Mouse (Mus musculus) forebrain, embryonic 14.5 days (tissue): ENCODE measurements around the gene Gm44511. TPM values are rescaled to one million over a fixed set of nuclear protein-coding genes. Genes with fewer than 3 reads are reported as not detected.

Experiments used
- ATAC-seq: fragments of 200-750 bp; cut with Nextera tagmentation; 2 replicates; pipeline ENCODE4 v1.8.0; 2017; ENCODE audit warnings: mild to moderate bottlenecking, moderate library complexity
- DNase-seq: peaks from one replicate; pipeline ENCODE4 v3.0.0-alpha.2; 2015; ENCODE audit warnings: low spot score
- H3K27ac ChIP-seq: fragments of 300-500 bp; sonication (generic); 2 replicates; pipeline ENCODE4 v1.5.1; 2014; ENCODE audit warnings: low read depth, mild to moderate bottlenecking, control low read depth, low read length, moderate library complexity
- H3K27me3 ChIP-seq: fragments of 300-500 bp; sonication (generic); replicated peaks from 2 replicates; pipeline ENCODE4 v1.6.1; 2014; ENCODE audit warnings: low read length, control low read depth, mixed read lengths; ENCODE audit not compliant: control insufficient read depth, insufficient read depth
- H3K36me3 ChIP-seq: fragments of 300-500 bp; sonication (generic); 2 replicates; pipeline ENCODE4 v1.6.1; 2014; ENCODE audit warnings: low read length, control low read depth; ENCODE audit not compliant: control insufficient read depth, insufficient read depth
- H3K4me1 ChIP-seq: fragments of 300-500 bp; sonication (generic); 2 replicates; pipeline ENCODE4 v1.6.1; 2014; ENCODE audit warnings: antibody characterized with exemption, low read length, control low read depth; ENCODE audit not compliant: control insufficient read depth, insufficient read depth
- H3K4me2 ChIP-seq: fragments of 300-500 bp; sonication (generic); 2 replicates; pipeline ENCODE4 v1.6.1; 2014; ENCODE audit warnings: mild to moderate bottlenecking, control low read depth, low read length
- H3K4me3 ChIP-seq: fragments of 300-500 bp; sonication (generic); 2 replicates; pipeline ENCODE4 v1.5.1; 2014; ENCODE audit warnings: low read depth, low read length, control low read depth
- H3K9ac ChIP-seq: fragments of 300-500 bp; sonication (generic); 2 replicates; pipeline ENCODE4 v1.6.1; 2014; ENCODE audit warnings: mild to moderate bottlenecking, low read length, control low read depth, moderate library complexity
- H3K9me3 ChIP-seq: fragments of 300-500 bp; sonication (generic); replicated peaks from 2 replicates; pipeline ENCODE4 v1.6.1; 2016; ENCODE audit warnings: low read length, control low read depth, mixed read lengths; ENCODE audit not compliant: control insufficient read depth
- WGBS: fragments of 180-500 bp; shearing (Covaris S2); extraction: QIAGEN DNeasy Blood & Tissue Kit; methylation state at CpG from one replicate; pipeline ENCODE4 v1.1.7; 2014; 5-methylcytosine and 5-hydroxymethylcytosine counted together
- polyA plus RNA-seq: library from polyadenylated mRNA; unstranded; fragments of >200 nt; fragmentation: Nextera tagmentation; extraction: Ambion mirVana; gene quantifications from 2 replicates; pipeline ENCODE4 v1.2.1, GENCODE M21; 2014

Gm44511 gene
- polyA plus RNA-seq, 1 experiment from 2014 or later = not detected

GRCm38 (mm10) chr6:128851151-128851550, 25.0 kb upstream of the Gm44511 start:
- H3K36me3 ChIP-seq = no peaks in the 10 kb centered on the region
- H3K9me3 ChIP-seq = no peaks in the 10 kb centered on the region
- H3K4me1 ChIP-seq = no peaks in the 10 kb centered on the region
- no peak overlapping the region for H3K4me3 ChIP-seq
- DNase-seq (no peak), ATAC-seq (no peak)
- no peaks in the 10 kb centered on the region for H3K27me3 ChIP-seq
- no peak overlapping the region for H3K4me2 ChIP-seq
- no peak overlapping the region for H3K9ac ChIP-seq
- no peak overlapping the region for H3K27ac ChIP-seq
- WGBS = 87% methylated on average over 2 of the region's 2 CpGs

DNA sequence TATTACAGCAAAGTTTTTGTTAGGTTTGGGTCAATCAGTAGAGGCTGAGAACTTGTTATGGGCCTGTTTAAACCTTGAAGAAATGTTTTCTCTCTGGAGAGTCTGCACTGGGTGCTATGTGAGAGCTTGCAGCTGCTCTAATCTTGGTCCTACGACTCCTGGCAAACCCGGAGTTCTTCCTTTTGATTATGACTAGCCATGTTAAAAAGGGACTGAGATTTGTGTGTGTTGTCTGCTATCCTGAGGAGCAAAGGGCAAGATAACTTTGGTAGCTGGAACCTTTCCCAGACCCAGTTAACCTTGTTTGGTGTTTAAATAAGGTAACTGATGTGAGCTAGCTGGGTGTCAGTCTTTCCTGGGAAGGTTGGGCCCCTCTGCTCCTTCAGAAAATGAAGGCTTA, 24.6 kb upstream of the Gm44511 start:
- DNase-seq (no peak), ATAC-seq (no peak)
- Histone ChIP-seq H3K9ac (no peak overlapping the region), H3K36me3 (no peaks in the 10 kb centered on the region), H3K4me3 (no peak overlapping the region), H3K9me3 (no peaks in the 10 kb centered on the region), H3K4me2 (no peak overlapping the region), H3K4me1 (no peaks in the 10 kb centered on the region), H3K27ac (no peak overlapping the region), H3K27me3 (no peaks in the 10 kb centered on the region)
- 84% methylated on average over 2 of the region's 2 CpGs for WGBS

- H3K4me1 ChIP-seq = no peaks in the 10 kb centered on the region
- H3K9me3 ChIP-seq = no peaks in the 10 kb centered on the region
- no peak overlapping the region for H3K9ac ChIP-seq
- no peak overlapping the region for H3K4me2 ChIP-seq
- no peak overlapping the region for H3K4me3 ChIP-seq
- DNase-seq (peak; percentile 72), ATAC-seq (no peak)
- no peaks in the 10 kb centered on the region for H3K36me3 ChIP-seq
- H3K27ac ChIP-seq = no peak overlapping the region
- WGBS = 48% methylated on average over 2 of the region's 2 CpGs
- H3K27me3 ChIP-seq = no peaks in the 10 kb centered on the region
These were observed 23.8 kb upstream of the Gm44511 start for GRCm38 (mm10) chr6:128849902-128850301.

GRCm38 (mm10) chr6:128847401-128847800, 21.3 kb upstream of the Gm44511 start:
- H3K4me2 ChIP-seq = no peak overlapping the region
- no peaks in the 10 kb centered on the region for H3K27me3 ChIP-seq
- no peak overlapping the region for H3K27ac ChIP-seq
- WGBS = 88% methylated on average over 4 of the region's 4 CpGs
- no peak for DNase-seq
- no peaks in the 10 kb centered on the region for H3K36me3 ChIP-seq
- no peak overlapping the region for H3K4me3 ChIP-seq
- H3K4me1 ChIP-seq = peaks cover 6% of the 10 kb centered on the region
- no peak for ATAC-seq
- H3K9ac ChIP-seq = no peak overlapping the region
- no peaks in the 10 kb centered on the region for H3K9me3 ChIP-seq

DNA sequence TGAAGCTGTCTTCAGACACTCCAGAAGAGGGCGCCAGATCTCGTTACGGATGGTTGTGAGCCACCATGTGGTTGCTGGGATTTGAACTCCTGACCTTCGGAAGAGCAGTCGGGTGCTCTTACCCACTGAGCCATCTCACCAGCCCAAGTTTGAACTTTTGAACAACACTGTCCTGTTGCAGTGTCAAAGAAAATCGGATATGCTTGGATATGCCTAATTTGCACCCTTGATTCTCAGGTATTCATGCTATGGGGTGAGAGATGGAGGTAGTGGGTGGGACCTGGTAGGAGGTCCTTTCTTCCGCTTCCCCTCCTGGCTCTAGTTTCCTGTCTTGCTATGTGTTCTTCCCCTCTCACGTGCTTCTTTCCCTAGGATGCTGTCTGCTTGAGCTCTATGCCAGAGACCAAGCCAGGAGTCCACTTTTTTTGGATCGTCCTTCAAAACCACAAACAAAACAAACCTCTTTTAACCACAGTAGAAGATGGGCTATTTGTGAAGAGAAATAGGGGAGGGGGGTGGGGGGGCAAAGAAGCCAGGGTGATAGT, 20.0 kb upstream of the Gm44511 start:
- H3K9ac ChIP-seq = no peak overlapping the region
- H3K27ac ChIP-seq = no peak overlapping the region
- H3K36me3 ChIP-seq = no peaks in the 10 kb centered on the region
- ATAC-seq (no peak), DNase-seq (no peak)
- H3K27me3 ChIP-seq = no peaks in the 10 kb centered on the region
- no peaks in the 10 kb centered on the region for H3K9me3 ChIP-seq
- peaks cover 6% of the 10 kb centered on the region for H3K4me1 ChIP-seq
- no peak overlapping the region for H3K4me2 ChIP-seq
- no peak overlapping the region for H3K4me3 ChIP-seq
- 65% methylated on average over 6 of the region's 9 CpGs for WGBS

DNA sequence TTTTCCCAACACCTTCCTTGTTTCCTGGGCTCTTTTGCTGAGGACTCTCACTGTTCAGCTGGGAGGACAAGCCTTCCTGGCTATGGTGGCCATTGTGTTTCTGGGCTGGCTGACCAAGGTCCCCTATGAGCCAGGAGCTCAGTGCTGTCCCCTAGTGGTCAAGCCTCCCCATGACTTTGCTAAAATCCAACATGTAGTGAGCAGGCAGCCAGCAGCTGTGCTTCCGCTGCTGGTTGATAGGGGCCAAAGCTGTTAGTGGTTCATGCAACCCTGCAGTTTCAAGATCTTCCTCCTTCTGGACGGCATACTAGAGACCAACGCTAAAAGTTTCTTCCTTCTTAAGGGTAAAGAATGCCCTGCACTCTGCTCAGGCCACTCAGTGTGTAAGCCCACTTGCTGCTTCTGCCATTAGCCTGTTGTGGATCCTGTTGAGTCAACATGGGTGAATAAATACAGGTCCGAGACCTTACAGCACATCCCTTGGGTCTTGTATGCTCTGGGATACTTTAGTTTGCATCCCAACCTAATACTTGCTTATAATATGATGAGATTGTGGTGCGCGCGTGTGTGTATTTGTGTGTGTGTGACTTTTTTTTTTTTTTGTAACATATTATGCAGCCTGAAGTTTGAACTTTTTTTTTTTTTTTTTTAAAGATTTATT, 19.3 kb upstream of the Gm44511 start:
- peaks cover 6% of the 10 kb centered on the region for H3K4me1 ChIP-seq
- no peaks in the 10 kb centered on the region for H3K27me3 ChIP-seq
- no peaks in the 10 kb centered on the region for H3K36me3 ChIP-seq
- H3K27ac ChIP-seq = no peak overlapping the region
- peak; percentile 88 for DNase-seq
- 23% methylated on average over 7 of the region's 7 CpGs for WGBS
- H3K9ac ChIP-seq = no peak overlapping the region
- no peak overlapping the region for H3K4me2 ChIP-seq
- H3K4me3 ChIP-seq = no peak overlapping the region
- no peak for ATAC-seq
- no peaks in the 10 kb centered on the region for H3K9me3 ChIP-seq

- no peak overlapping the region for H3K27ac ChIP-seq
These were observed 18.5 kb upstream of the Gm44511 start for GRCm38 (mm10) chr6:128844586-128845080.

DNA sequence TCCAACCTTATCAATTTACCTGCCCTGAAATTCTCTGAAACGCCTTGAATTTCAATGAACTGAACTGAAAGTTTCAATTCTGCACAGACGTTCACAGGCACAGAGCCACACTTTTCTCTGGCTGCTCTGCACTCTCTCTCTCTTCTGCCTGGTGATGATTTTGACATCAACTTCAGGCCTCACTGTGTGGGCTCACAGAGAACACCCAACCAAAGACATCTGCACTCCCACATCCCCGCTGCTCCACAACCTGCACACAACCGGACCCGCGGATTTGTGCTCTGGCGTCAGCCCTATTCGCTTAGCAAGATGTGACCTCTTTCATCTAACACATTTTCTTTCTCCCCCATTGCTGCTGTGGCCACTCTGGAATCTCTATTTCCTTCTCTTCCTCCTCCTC, 18.0 kb upstream of the Gm44511 start:
- peaks cover 6% of the 10 kb centered on the region for H3K4me1 ChIP-seq
- ATAC-seq (no peak), DNase-seq (peak; percentile 12)
- no peaks in the 10 kb centered on the region for H3K9me3 ChIP-seq
- peak overlapping the region; percentile 48 for H3K4me2 ChIP-seq
- H3K36me3 ChIP-seq = no peaks in the 10 kb centered on the region
- H3K27ac ChIP-seq = 0 out of 2 replicates have a peak overlapping the region, but pooled peaks have one; percentile 5
- 23% methylated on average over 8 of the region's 8 CpGs for WGBS
- H3K4me3 ChIP-seq = peak overlapping the region; percentile 76
- no peaks in the 10 kb centered on the region for H3K27me3 ChIP-seq
- H3K9ac ChIP-seq = peak overlapping the region; percentile 69

More at GRCm38 (mm10) chr6:128844586-128845080, 18.5 kb upstream of the Gm44511 start:
- 58% methylated on average over 5 of the region's 5 CpGs for WGBS
- ATAC-seq (no peak), DNase-seq (no peak)
- peaks cover 6% of the 10 kb centered on the region for H3K4me1 ChIP-seq
- H3K4me2 ChIP-seq = peak overlapping the region; percentile 48
- H3K9ac ChIP-seq = no peak overlapping the region
- H3K36me3 ChIP-seq = no peaks in the 10 kb centered on the region
- no peaks in the 10 kb centered on the region for H3K9me3 ChIP-seq
- H3K27me3 ChIP-seq = no peaks in the 10 kb centered on the region
- H3K4me3 ChIP-seq = no peak overlapping the region

DNA sequence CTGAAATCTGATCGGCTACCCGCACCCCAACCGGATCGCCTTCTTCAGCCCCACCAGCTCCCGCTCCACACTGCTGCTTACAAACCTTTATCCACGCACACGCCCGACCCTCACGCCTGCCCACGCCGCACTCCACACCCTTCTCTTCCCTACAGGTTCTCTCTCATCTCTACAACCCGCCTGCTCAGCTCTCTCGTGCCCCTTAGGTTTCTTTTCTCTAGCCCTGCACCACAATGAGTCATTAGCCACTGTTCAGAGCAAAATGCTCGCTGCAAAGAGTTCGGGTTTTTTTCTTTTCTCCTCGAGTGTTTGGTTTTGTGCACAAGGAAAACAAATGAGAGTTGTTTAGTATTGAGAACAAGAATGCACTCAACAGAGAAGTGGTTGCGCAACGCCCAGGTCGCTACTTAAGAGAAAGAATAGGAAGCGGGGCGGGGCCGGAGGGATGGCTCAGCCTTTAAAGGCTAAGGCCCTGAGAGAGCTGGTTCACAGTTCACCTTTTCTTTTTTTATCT, 17.4 kb upstream of the Gm44511 start:
- ATAC-seq (peak; percentile 40), DNase-seq (peak; percentile 70)
- no peaks in the 10 kb centered on the region for H3K36me3 ChIP-seq

More for the DNA sequence above, 17.4 kb upstream of the Gm44511 start:
- no peaks in the 10 kb centered on the region for H3K9me3 ChIP-seq
- H3K4me1 ChIP-seq = peaks cover 6% of the 10 kb centered on the region
- H3K9ac ChIP-seq = peak overlapping the region; percentile 69
- under 1% methylated on average over 22 of the region's 22 CpGs for WGBS
- no peaks in the 10 kb centered on the region for H3K27me3 ChIP-seq
- H3K4me2 ChIP-seq = peak overlapping the region; percentile 48
- peak overlapping the region; percentile 76 for H3K4me3 ChIP-seq
- H3K27ac ChIP-seq = peak overlapping the region; percentile 77
